Mouse (Mus musculus): Measurements from ENCODE around the gene Nwd1.

- TF ChIP-seq EP300 (IDR thresholded peaks at IDR 0.05; ENCODE audit: insufficient read depth, low read depth, low read length): no peak
- TF ChIP-seq POLR2A (IDR thresholded peaks at IDR 0.05; ENCODE audit: insufficient read depth, low read length): no peak
- no peak for TF ChIP-seq CTCF (IDR thresholded peaks at IDR 0.05; ENCODE audit: low read depth, low read length)
Measured at GRCm38 (mm10) chr8:72723651-72724001, 77.1 kb downstream of the Nwd1 start.

Data from ES-Bruce4 (cell line).